Mouse (Mus musculus): ENCODE measurements around the gene Zfp213.

- TF ChIP-seq CTCF (IDR thresholded peaks at IDR 0.05; ENCODE audit: insufficient read depth, low read depth, low read length) (no peak), POLR2A (IDR thresholded peaks at IDR 0.05; ENCODE audit: insufficient read depth, low read depth, low read length) (no peak)
Observed at GRCm38 (mm10) chr17:23603542-23603941, 39.5 kb upstream of the Zfp213 start.

Data from olfactory bulb, adult 2 months (tissue).